Mouse (Mus musculus): ENCODE measurements at regions not wholly inside any gene's neighbourhood (a gene's known extent, or its start where the extent isn't known, plus 50 kb on each side); places are given as distances from the start of the nearest gene placed in this dataset.

DNA sequence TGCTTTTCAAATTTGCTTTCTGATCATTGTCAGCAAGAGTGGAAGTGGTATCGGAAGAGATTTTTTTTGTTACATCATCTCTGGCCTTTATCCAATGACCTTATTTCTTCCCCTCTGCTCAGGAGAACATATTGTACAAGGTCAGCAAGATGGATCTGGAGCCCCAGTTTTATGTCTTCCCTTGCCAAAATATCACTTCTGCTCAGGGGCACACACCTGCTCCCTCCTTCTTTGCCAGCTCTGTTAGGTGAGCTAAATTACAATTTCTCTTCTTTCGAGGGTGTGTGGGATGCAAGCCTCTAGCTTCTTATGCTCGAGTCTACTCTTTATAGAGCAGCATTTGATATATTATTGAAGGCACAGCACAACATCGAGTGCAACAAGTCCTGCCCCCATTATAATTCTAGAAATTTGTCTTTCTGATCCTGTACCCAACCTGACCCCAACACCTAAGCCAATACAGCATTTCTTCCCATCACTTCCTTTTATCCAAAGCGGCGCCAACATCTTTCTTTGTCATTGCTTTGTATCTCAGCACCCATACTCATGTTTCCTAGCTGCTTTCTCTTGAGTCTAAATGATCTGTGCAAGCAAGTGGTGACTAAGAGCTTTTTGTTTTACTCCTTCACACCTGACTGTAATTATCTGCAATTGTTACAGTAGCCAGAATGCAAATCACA lies 263.1 kb upstream of the Crbn start:
- TF ChIP-seq CTCF (IDR thresholded peaks at IDR 0.05; ENCODE audit: control insufficient read depth, insufficient read depth, insufficient read length) (no peak), MYOG (IDR thresholded peaks at IDR 0.05; ENCODE audit: control insufficient read depth, extremely low read depth, insufficient read length) (no peak), CEBPB (IDR thresholded peaks at IDR 0.05; ENCODE audit: low read depth) (no peak), MYOD1 (IDR thresholded peaks at IDR 0.05; ENCODE audit: control insufficient read depth, insufficient read length, low read depth) (no peak), USF1 (IDR thresholded peaks at IDR 0.05; ENCODE audit: low read depth) (no peak)

Measured in C2C12 (cell line).